Mouse (Mus musculus) limb, embryonic 13.5 days (tissue): ENCODE data around the gene Ggt5. TPM values are rescaled to one million over a fixed set of nuclear protein-coding genes. Genes with fewer than 3 reads are reported as not detected.

Experiments
- ATAC-seq: fragments of 200-750 bp; cut with Nextera tagmentation; 2 replicates; pipeline ENCODE4 v1.8.0; 2017; ENCODE audit warnings: low read depth, moderate number of reproducible peaks, moderate TSS enrichment; ENCODE audit not compliant: low FRiP score
- H3K27ac ChIP-seq: fragments of 300-500 bp; sonication (generic); 2 replicates; pipeline ENCODE4 v1.5.1; 2015; ENCODE audit warnings: inconsistent platforms, mild to moderate bottlenecking, moderate library complexity
- H3K27me3 ChIP-seq: fragments of 300-500 bp; sonication (generic); 2 replicates; pipeline ENCODE4 v1.6.1; 2015; ENCODE audit warnings: mild to moderate bottlenecking, inconsistent platforms
- H3K36me3 ChIP-seq: fragments of 300-500 bp; sonication (generic); 2 replicates; pipeline ENCODE4 v1.6.1; 2015; ENCODE audit warnings: inconsistent platforms, mild to moderate bottlenecking, moderate library complexity
- H3K4me1 ChIP-seq: fragments of 300-500 bp; sonication (generic); 2 replicates; pipeline ENCODE4 v1.6.1; 2015; ENCODE audit warnings: inconsistent platforms
- H3K4me2 ChIP-seq: fragments of 300-500 bp; sonication (generic); replicated peaks from 2 replicates; pipeline ENCODE4 v1.6.1; 2015; ENCODE audit warnings: inconsistent platforms, mild to moderate bottlenecking, moderate library complexity
- H3K4me3 ChIP-seq: fragments of 300-500 bp; sonication (generic); 2 replicates; pipeline ENCODE4 v1.5.1; 2015; ENCODE audit warnings: moderate library complexity, mild to moderate bottlenecking, inconsistent platforms
- H3K9ac ChIP-seq: fragments of 300-500 bp; sonication (generic); 2 replicates; pipeline ENCODE4 v1.6.1; 2015; ENCODE audit warnings: mild to moderate bottlenecking, inconsistent platforms
- H3K9me3 ChIP-seq: fragments of 300-500 bp; sonication (generic); 2 replicates; pipeline ENCODE4 v1.6.1; 2016; ENCODE audit warnings: inconsistent platforms
- WGBS: fragments of 180-500 bp; shearing (Covaris S2); methylation state at CpG from one replicate; pipeline ENCODE4 v1.1.7; 2015; 5-methylcytosine and 5-hydroxymethylcytosine counted together
- polyA plus RNA-seq: library from polyadenylated mRNA; unstranded; fragments of >200 nt; fragmentation: Nextera tagmentation; extraction: Ambion mirVana; gene quantifications from 2 replicates; pipeline ENCODE4 v1.2.1, GENCODE M21; 2015

Ggt5 gene
- polyA plus RNA-seq, 1 experiment from 2014 or later, result 1.7 TPM

- no peak overlapping the region for H3K4me2 ChIP-seq
- 76% methylated on average over 14 of the region's 14 CpGs for WGBS
- H3K9ac ChIP-seq, result no peak overlapping the region
- no peak overlapping the region for H3K27ac ChIP-seq
- H3K4me1 ChIP-seq, result no peaks in the 10 kb centered on the region
- ATAC-seq, result no peak
- no peaks in the 10 kb centered on the region for H3K9me3 ChIP-seq
- no peak overlapping the region for H3K4me3 ChIP-seq
- no peaks in the 10 kb centered on the region for H3K27me3 ChIP-seq
- H3K36me3 ChIP-seq, result no peaks in the 10 kb centered on the region
Observed at GRCm38 (mm10) chr10:75633576-75634139, 44.5 kb downstream of the Ggt5 start.

- Histone ChIP-seq H3K9me3 (no peaks in the 10 kb centered on the region), H3K4me2 (no peak overlapping the region), H3K4me1 (no peaks in the 10 kb centered on the region), H3K27me3 (no peaks in the 10 kb centered on the region), H3K4me3 (no peak overlapping the region), H3K27ac (no peak overlapping the region), H3K36me3 (no peaks in the 10 kb centered on the region), H3K9ac (no peak overlapping the region)
- no peak for ATAC-seq
- 95% methylated on average over 8 of the region's 8 CpGs for WGBS
Observed at GRCm38 (mm10) chr10:75634610-75635009, 45.5 kb downstream of the Ggt5 start.

- no peaks in the 10 kb centered on the region for H3K27me3 ChIP-seq
- no peak overlapping the region for H3K9ac ChIP-seq
- WGBS, result 68% methylated on average over 14 of the region's 14 CpGs
- H3K27ac ChIP-seq, result no peak overlapping the region
- no peak overlapping the region for H3K4me2 ChIP-seq
- H3K36me3 ChIP-seq, result no peaks in the 10 kb centered on the region
- H3K4me3 ChIP-seq, result no peak overlapping the region
- no peaks in the 10 kb centered on the region for H3K4me1 ChIP-seq
- H3K9me3 ChIP-seq, result no peaks in the 10 kb centered on the region
- ATAC-seq, result no peak
Observed at GRCm38 (mm10) chr10:75635019-75635692, 46.0 kb downstream of the Ggt5 start.

- no peaks in the 10 kb centered on the region for H3K9me3 ChIP-seq
- 7% methylated on average over 9 of the region's 9 CpGs for WGBS
- ATAC-seq, result no peak
- H3K27ac ChIP-seq, result no peak overlapping the region
- no peak overlapping the region for H3K9ac ChIP-seq
- no peak overlapping the region for H3K4me3 ChIP-seq
- H3K4me1 ChIP-seq, result no peaks in the 10 kb centered on the region
- no peaks in the 10 kb centered on the region for H3K27me3 ChIP-seq
- no peaks in the 10 kb centered on the region for H3K36me3 ChIP-seq
- no peak overlapping the region for H3K4me2 ChIP-seq
Observed at GRCm38 (mm10) chr10:75635693-75636055, 46.5 kb downstream of the Ggt5 start.

- Histone ChIP-seq H3K4me3 (no peak overlapping the region), H3K9me3 (no peaks in the 10 kb centered on the region), H3K27me3 (no peaks in the 10 kb centered on the region), H3K36me3 (no peaks in the 10 kb centered on the region), H3K4me1 (no peaks in the 10 kb centered on the region), H3K27ac (no peak overlapping the region), H3K4me2 (no peak overlapping the region), H3K9ac (no peak overlapping the region)
- ATAC-seq, result no peak
- 87% methylated on average over 12 of the region's 12 CpGs for WGBS
Observed at GRCm38 (mm10) chr10:75636084-75636786, 47.1 kb downstream of the Ggt5 start.

- Histone ChIP-seq H3K27ac (no peak overlapping the region), H3K9ac (no peak overlapping the region), H3K27me3 (no peaks in the 10 kb centered on the region), H3K4me1 (no peaks in the 10 kb centered on the region), H3K4me3 (no peak overlapping the region), H3K9me3 (no peaks in the 10 kb centered on the region), H3K4me2 (no peak overlapping the region), H3K36me3 (no peaks in the 10 kb centered on the region)
- ATAC-seq, result no peak
- WGBS, result 83% methylated on average over 11 of the region's 11 CpGs
Observed at GRCm38 (mm10) chr10:75637711-75638110, 48.6 kb downstream of the Ggt5 start.

- no peak for ATAC-seq
- WGBS, result 91% methylated on average over 7 of the region's 7 CpGs
- H3K27me3 ChIP-seq, result no peaks in the 10 kb centered on the region
- H3K4me2 ChIP-seq, result no peak overlapping the region
- H3K4me3 ChIP-seq, result no peak overlapping the region
- H3K27ac ChIP-seq, result no peak overlapping the region
- H3K36me3 ChIP-seq, result peaks cover 17% of the 10 kb centered on the region
- H3K9me3 ChIP-seq, result no peaks in the 10 kb centered on the region
- H3K9ac ChIP-seq, result no peak overlapping the region
- peaks cover 14% of the 10 kb centered on the region for H3K4me1 ChIP-seq
Observed at GRCm38 (mm10) chr10:75641721-75642222, 52.6 kb downstream of the Ggt5 start.

- Histone ChIP-seq H3K4me1 (peaks cover 14% of the 10 kb centered on the region), H3K9me3 (no peaks in the 10 kb centered on the region), H3K4me3 (no peak overlapping the region), H3K27ac (no peak overlapping the region), H3K36me3 (peaks cover 24% of the 10 kb centered on the region), H3K9ac (no peak overlapping the region), H3K27me3 (no peaks in the 10 kb centered on the region), H3K4me2 (no peak overlapping the region)
- 81% methylated on average over 9 of the region's 9 CpGs for WGBS
- no peak for ATAC-seq
Observed at GRCm38 (mm10) chr10:75642436-75642835, 53.3 kb downstream of the Ggt5 start.

GRCm38 (mm10) chr10:75642891-75643290 lies 53.8 kb downstream of the Ggt5 start:
- no peak for ATAC-seq

GRCm38 (mm10) chr10:75643741-75644343 lies 54.7 kb downstream of the Ggt5 start, which contains the start of gene Susd2:
Susd2 (minus strand) TSS chr10:75644008.
- H3K27ac ChIP-seq, result no peak within 1 kb of the TSS
- no peaks in the 10 kb centered on the region for H3K27me3 ChIP-seq
- H3K9ac ChIP-seq, result peak within 1 kb of the TSS; percentile 51
- H3K36me3 ChIP-seq, result peaks cover 36% of the 10 kb centered on the region
- no peaks in the 10 kb centered on the region for H3K9me3 ChIP-seq
- peak; percentile 64; the same call in 1 of the 2 replicates for ATAC-seq
- 9% methylated on average over 11 of the region's 11 CpGs for WGBS
- H3K4me2 ChIP-seq, result peak within 1 kb of the TSS; percentile 51
- peak within 1 kb of the TSS; percentile 14; the same call in 1 of the 2 replicates for H3K4me3 ChIP-seq
- peaks cover 14% of the 10 kb centered on the region for H3K4me1 ChIP-seq

More at GRCm38 (mm10) chr10:75642891-75643290, 53.8 kb downstream of the Ggt5 start:
- Histone ChIP-seq H3K36me3 (peaks cover 28% of the 10 kb centered on the region), H3K4me2 (no peak overlapping the region), H3K4me1 (peaks cover 14% of the 10 kb centered on the region), H3K9ac (peak overlapping the region; percentile 51), H3K9me3 (no peaks in the 10 kb centered on the region), H3K4me3 (no peak overlapping the region), H3K27me3 (no peaks in the 10 kb centered on the region), H3K27ac (no peak overlapping the region)
- WGBS, result 84% methylated on average over 2 of the region's 2 CpGs

- ATAC-seq, result no peak
- WGBS, result 87% methylated on average over 8 of the region's 8 CpGs
- peaks cover 14% of the 10 kb centered on the region for H3K4me1 ChIP-seq
- no peak overlapping the region for H3K27ac ChIP-seq
- no peak overlapping the region for H3K9ac ChIP-seq
- no peak overlapping the region for H3K4me3 ChIP-seq
- H3K9me3 ChIP-seq, result no peaks in the 10 kb centered on the region
- no peaks in the 10 kb centered on the region for H3K27me3 ChIP-seq
- H3K4me2 ChIP-seq, result no peak overlapping the region
- peaks cover 54% of the 10 kb centered on the region for H3K36me3 ChIP-seq
Observed at GRCm38 (mm10) chr10:75645616-75646015, 56.5 kb downstream of the Ggt5 start.

- Histone ChIP-seq H3K9me3 (no peaks in the 10 kb centered on the region), H3K27ac (no peak overlapping the region), H3K4me3 (no peak overlapping the region), H3K4me2 (no peak overlapping the region), H3K27me3 (no peaks in the 10 kb centered on the region), H3K9ac (no peak overlapping the region), H3K4me1 (peaks cover 14% of the 10 kb centered on the region), H3K36me3 (peaks cover 62% of the 10 kb centered on the region)
- WGBS, result 88% methylated on average over 6 of the region's 6 CpGs
- ATAC-seq, result no peak
Observed at GRCm38 (mm10) chr10:75646406-75646805, 57.3 kb downstream of the Ggt5 start.
